ENCODE assay signal across 8 mouse cellular contexts in the genomic region with DNA sequence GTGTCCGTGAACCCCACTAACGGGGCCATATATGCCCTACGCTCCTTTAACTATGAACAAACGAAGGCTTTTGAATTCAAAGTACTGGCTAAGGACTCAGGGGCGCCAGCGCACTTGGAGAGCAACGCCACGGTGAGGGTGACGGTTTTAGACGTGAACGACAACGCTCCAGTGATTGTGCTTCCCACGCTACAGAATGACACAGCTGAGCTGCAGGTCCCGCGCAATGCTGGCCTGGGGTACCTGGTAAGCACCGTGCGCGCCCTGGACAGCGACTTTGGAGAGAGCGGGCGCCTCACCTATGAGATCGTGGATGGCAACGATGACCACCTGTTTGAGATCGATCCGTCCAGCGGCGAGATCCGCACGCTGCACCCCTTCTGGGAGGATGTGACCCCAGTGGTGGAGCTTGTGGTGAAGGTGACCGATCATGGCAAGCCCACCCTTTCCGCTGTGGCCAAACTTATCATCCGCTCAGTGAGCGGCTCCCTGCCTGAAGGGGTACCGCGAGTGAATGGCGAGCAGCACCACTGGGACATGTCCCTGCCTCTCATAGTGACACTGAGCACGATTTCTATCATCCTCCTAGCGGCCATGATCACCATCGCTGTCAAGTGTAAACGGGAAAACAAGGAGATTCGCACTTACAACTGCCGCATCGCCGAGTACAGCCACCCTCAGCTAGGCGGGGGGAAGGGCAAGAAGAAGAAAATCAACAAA. TPM values are rescaled to one million over a fixed set of nuclear protein-coding genes. Genes with fewer than 3 reads are reported as not detected.
DNase-seq lines count a peak whose midpoint lies in the region; ATAC-seq and TF ChIP-seq lines count a peak whose summit lies in the region.

No protein-coding gene starts in this region.

- peak overlapping the region; percentile 91 for H3K4me2 ChIP-seq in forebrain, embryonic 13.5 days
- peak overlapping the region; percentile 76 for H3K4me2 ChIP-seq in hindbrain, embryonic 16.5 days (ENCODE audit: low read length)
- H3K4me2 ChIP-seq in midbrain, embryonic 13.5 days (replicated peaks) = peak overlapping the region; percentile 94

- no peak for TF ChIP-seq CTCF in testis, adult 2 months (IDR thresholded peaks at IDR 0.05; ENCODE audit: control insufficient read depth, insufficient read depth, insufficient replicate concordance, low read depth, low read length)
- no peak for TF ChIP-seq CTCF in thymus, adult 2 months (IDR thresholded peaks at IDR 0.05; ENCODE audit: borderline replicate concordance, control insufficient read depth, extremely low read depth, insufficient read depth, low read length, poor library complexity)

- peak overlapping the region; percentile 48 for H3K4me3 ChIP-seq in testis, adult 2 months (ENCODE audit: control insufficient read depth, low read depth, low read length)
- H3K4me3 ChIP-seq in forebrain, embryonic 13.5 days = peak overlapping the region; percentile 64
- peak overlapping the region; percentile 78 for H3K4me3 ChIP-seq in hindbrain, embryonic 16.5 days (ENCODE audit: low read length)
- peak overlapping the region; percentile 70 for H3K4me3 ChIP-seq in midbrain, embryonic 13.5 days (replicated peaks)
- H3K4me3 ChIP-seq in thymus, adult 2 months (ENCODE audit: control insufficient read depth, insufficient read depth, low read length) = no peak overlapping the region

- peaks cover 24% of the 10 kb centered on the region for H3K4me1 ChIP-seq in testis, adult 2 months (ENCODE audit: control insufficient read depth, insufficient read depth, low read length)
- H3K4me1 ChIP-seq in forebrain, embryonic 13.5 days = peaks cover 28% of the 10 kb centered on the region
- peaks cover 3% of the 10 kb centered on the region; the same call in 1 of the 2 replicates for H3K4me1 ChIP-seq in hindbrain, embryonic 16.5 days (ENCODE audit: control insufficient read depth, insufficient read depth, low read depth, low read length)
- peaks cover 24% of the 10 kb centered on the region for H3K4me1 ChIP-seq in midbrain, embryonic 13.5 days (replicated peaks)
- peaks cover 7% of the 10 kb centered on the region for H3K4me1 ChIP-seq in thymus, adult 2 months (replicated peaks; ENCODE audit: control insufficient read depth, insufficient read depth, low read length)

- no peaks in the 10 kb centered on the region for H3K36me3 ChIP-seq in testis, adult 2 months (ENCODE audit: control insufficient read depth, insufficient read depth, low read length)
- H3K36me3 ChIP-seq in forebrain, embryonic 13.5 days (ENCODE audit: poor library complexity, severe bottlenecking) = no peaks in the 10 kb centered on the region
- H3K36me3 ChIP-seq in hindbrain, embryonic 16.5 days (ENCODE audit: control insufficient read depth, insufficient read depth, low read length) = no peaks in the 10 kb centered on the region
- no peaks in the 10 kb centered on the region for H3K36me3 ChIP-seq in midbrain, embryonic 13.5 days
- no peaks in the 10 kb centered on the region for H3K36me3 ChIP-seq in thymus, adult 2 months (ENCODE audit: control insufficient read depth, insufficient read depth, low read length)

- no peak for TF ChIP-seq POLR2A in testis, adult 2 months (IDR thresholded peaks at IDR 0.05; ENCODE audit: control insufficient read depth, low read depth, low read length)
- no peak for TF ChIP-seq POLR2A in thymus, adult 2 months (IDR thresholded peaks at IDR 0.05; ENCODE audit: control insufficient read depth, extremely low read depth, insufficient read depth, low read length, poor library complexity)

- no peak for DNase-seq in testis, postnatal 14 days (ENCODE audit: low spot score)
- peak; percentile 22 to 50 for DNase-seq in left cerebral cortex, adult 8-10 months (ENCODE audit: low spot score in 2 of 2)
- DNase-seq in testis, postnatal 10 days (ENCODE audit: low spot score) = peak; percentile 36
- no peak for DNase-seq in thymus, adult 2 months

- H3K27me3 ChIP-seq in testis, adult 2 months (ENCODE audit: control insufficient read depth, insufficient read depth, low read length) = no peaks in the 10 kb centered on the region
- peaks cover 25% of the 10 kb centered on the region for H3K27me3 ChIP-seq in forebrain, embryonic 13.5 days
- H3K27me3 ChIP-seq in hindbrain, embryonic 16.5 days (replicated peaks; ENCODE audit: control insufficient read depth, insufficient read depth, low read length) = no peaks in the 10 kb centered on the region
- H3K27me3 ChIP-seq in midbrain, embryonic 13.5 days = peaks cover 20% of the 10 kb centered on the region
- peaks cover 13% of the 10 kb centered on the region; the same call in 1 of the 2 replicates for H3K27me3 ChIP-seq in thymus, adult 2 months (ENCODE audit: control insufficient read depth, insufficient read depth, low read length)

- 3% methylated on average over 45 of the region's 45 CpGs for WGBS in forebrain, embryonic 13.5 days
- 3% methylated on average over 45 of the region's 45 CpGs for WGBS in hindbrain, embryonic 16.5 days
- WGBS in midbrain, embryonic 13.5 days = 4% methylated on average over 45 of the region's 45 CpGs
- WGBS in thymus, adult 2 months = 9% methylated on average over 45 of the region's 45 CpGs

- H3K9me3 ChIP-seq in forebrain, embryonic 13.5 days (replicated peaks) = no peaks in the 10 kb centered on the region
- no peaks in the 10 kb centered on the region for H3K9me3 ChIP-seq in hindbrain, embryonic 16.5 days (ENCODE audit: control insufficient read depth, low read length)
- no peaks in the 10 kb centered on the region for H3K9me3 ChIP-seq in midbrain, embryonic 13.5 days

- no peak for ATAC-seq in forebrain, embryonic 13.5 days
- ATAC-seq in hindbrain, embryonic 16.5 days = no peak
- ATAC-seq in midbrain, embryonic 13.5 days = no peak

- H3K27ac ChIP-seq in testis, adult 2 months (ENCODE audit: control insufficient read depth, insufficient read depth, low read depth, low read length) = no peak overlapping the region
- no peak overlapping the region for H3K27ac ChIP-seq in forebrain, embryonic 13.5 days
- 0 out of 2 replicates have a peak overlapping the region, but pooled peaks have one; percentile 35 for H3K27ac ChIP-seq in hindbrain, embryonic 16.5 days (ENCODE audit: low read depth, low read length)
- H3K27ac ChIP-seq in midbrain, embryonic 13.5 days = no peak overlapping the region
- H3K27ac ChIP-seq in thymus, adult 2 months (ENCODE audit: control insufficient read depth, insufficient read depth, low read length) = no peak overlapping the region

- H3K9ac ChIP-seq in forebrain, embryonic 13.5 days = peak overlapping the region; percentile 56
- H3K9ac ChIP-seq in hindbrain, embryonic 16.5 days (ENCODE audit: low read depth, low read length) = peak overlapping the region; percentile 70
- H3K9ac ChIP-seq in midbrain, embryonic 13.5 days (replicated peaks) = peak overlapping the region; percentile 76

RNA-seq across cellular contexts. Expression of gene Pcdh17, which starts 4.5 kb away (rescaled TPM):
- polyA plus RNA-seq in testis, adult 2 months (2012; rRNA removed) = 1.7 and 1.8 TPM in 2 replicates
- polyA plus RNA-seq in forebrain, embryonic 13.5 days (2015; fragmentation: Nextera tagmentation; extraction: Ambion mirVana) = 8.9 and 11.0 TPM in 2 replicates
- 35.5 and 35.7 TPM in 2 replicates for polyA plus RNA-seq in hindbrain, embryonic 16.5 days (2015; fragmentation: Nextera tagmentation; extraction: Ambion mirVana)
- 10 to 100 TPM; 30.6 to 37.8 (median 32.7) TPM for total RNA-seq in left cerebral cortex, adult 8-10 months (2022)
- 15.3 and 17.6 TPM in 2 replicates for polyA plus RNA-seq in midbrain, embryonic 13.5 days (2015; fragmentation: Nextera tagmentation; extraction: Ambion mirVana)
- polyA plus RNA-seq in thymus, adult 2 months (2012; rRNA removed) = 0.63 and 0.70 TPM in 2 replicates

Comparison
In these comparisons a context has a peak if more than half of its experiments do, and no peak if none do; other contexts are left out.
1. DNase-seq: peak in left cerebral cortex, adult 8-10 months (2 of 2) and testis, postnatal 10 days (single experiment); none in testis, postnatal 14 days (single experiment) and thymus, adult 2 months (single experiment).
2. Peak in every context shown above with its lines, with median percentiles within 50 percentile points of each other: H3K4me2 ChIP-seq and H3K9ac ChIP-seq.